Mouse (Mus musculus) erythroblast, embryonic 14.5 days (primary cell): ENCODE results near the gene Neurod1. TPM values are rescaled to one million over a fixed set of nuclear protein-coding genes. Genes with fewer than 3 reads are reported as not detected.

ENCODE experiments used
- H3K27me3 ChIP-seq: 2 replicates; pipeline ENCODE4 v1.6.1; 2012; ENCODE audit warnings: inconsistent platforms; ENCODE audit not compliant: control insufficient read depth
- H3K36me3 ChIP-seq: 2 replicates; pipeline ENCODE4 v1.6.1; 2012; ENCODE audit warnings: mild to moderate bottlenecking, inconsistent platforms; ENCODE audit not compliant: control insufficient read depth
- H3K4me1 ChIP-seq: 2 replicates; pipeline ENCODE4 v1.6.1; 2012; ENCODE audit warnings: inconsistent platforms; ENCODE audit not compliant: control insufficient read depth
- H3K4me3 ChIP-seq: replicated peaks from 2 replicates; pipeline ENCODE3; 2012; ENCODE audit warnings: moderate library complexity, mild to moderate bottlenecking, inconsistent platforms
- H3K9me3 ChIP-seq: 2 replicates; pipeline ENCODE4 v1.6.1; 2012; ENCODE audit warnings: low read length, inconsistent platforms, mixed read lengths; ENCODE audit not compliant: control insufficient read depth
- GATA1 ChIP-seq: IDR thresholded peaks from 2 replicates; pipeline ENCODE4 v1.6.1; 2012; ENCODE audit warnings: low read length, inconsistent platforms, mixed read lengths
- TAL1 ChIP-seq: IDR thresholded peaks from 3 replicates; pipeline ENCODE4 v1.6.1; 2012; ENCODE audit warnings: low read length, inconsistent platforms, mixed read lengths
- polyA plus RNA-seq: library from polyadenylated mRNA; stranded (reverse); fragments of >175 nt; gene quantifications from 2 replicates; pipeline ENCODE4 v1.2.3, GENCODE M21; 2012

Neurod1 gene
- polyA plus RNA-seq, 1 experiment, result not detected

DNA sequence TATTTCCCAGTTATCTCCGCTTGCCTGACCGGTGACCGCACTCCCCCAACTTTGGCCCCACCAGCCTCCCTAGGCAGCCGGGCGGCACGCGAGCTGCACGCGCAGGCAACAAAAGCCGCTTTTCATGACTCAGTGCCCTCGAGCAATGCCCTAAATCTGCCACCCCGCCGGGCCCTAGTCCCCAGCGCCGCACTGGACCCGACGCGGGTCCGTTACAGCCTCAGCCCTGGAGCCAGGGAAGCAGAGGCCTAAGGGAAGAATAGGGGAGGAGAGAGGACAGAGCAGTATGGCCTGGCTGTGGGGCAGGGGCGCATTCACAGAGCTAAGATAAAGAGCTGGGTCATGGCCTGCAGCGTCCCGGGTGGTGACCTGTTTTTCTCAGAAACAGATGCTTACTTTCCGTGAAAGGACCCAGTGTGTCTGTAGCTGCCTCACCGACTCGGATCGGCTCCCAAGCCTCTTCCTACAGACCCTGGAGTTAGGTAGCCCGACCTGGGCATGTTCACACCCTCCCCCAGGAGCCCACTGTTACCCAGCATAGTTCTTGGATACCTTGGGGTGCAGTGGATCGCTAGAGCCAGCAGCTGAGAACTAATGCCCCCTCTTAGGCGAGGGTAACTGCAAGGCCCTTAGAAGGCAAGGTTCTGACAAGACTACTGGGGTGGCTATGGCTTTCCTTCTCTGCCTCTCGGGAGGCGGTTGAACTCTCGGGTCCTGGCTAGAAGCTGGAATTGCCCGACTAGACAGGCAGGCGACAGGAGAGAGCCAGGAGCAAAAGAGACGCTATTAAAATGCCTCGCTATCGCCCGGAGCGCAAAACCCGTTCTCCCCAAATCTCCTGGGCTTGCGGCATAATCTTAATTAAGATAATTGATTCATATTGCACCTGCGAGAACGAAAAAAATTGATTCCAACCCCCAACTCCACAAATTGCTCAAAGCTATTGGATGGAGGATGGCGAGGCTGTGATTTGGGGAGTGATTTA is 2.8 kb upstream of the Neurod1 start:
- no peak overlapping the region for H3K4me3 ChIP-seq
- no peaks in the 10 kb centered on the region for H3K9me3 ChIP-seq
- H3K4me1 ChIP-seq, result no peaks in the 10 kb centered on the region
- TF ChIP-seq GATA1, result no peak
- TF ChIP-seq TAL1, result no peak
- peaks cover 66% of the 10 kb centered on the region for H3K27me3 ChIP-seq
- no peaks in the 10 kb centered on the region for H3K36me3 ChIP-seq

DNA sequence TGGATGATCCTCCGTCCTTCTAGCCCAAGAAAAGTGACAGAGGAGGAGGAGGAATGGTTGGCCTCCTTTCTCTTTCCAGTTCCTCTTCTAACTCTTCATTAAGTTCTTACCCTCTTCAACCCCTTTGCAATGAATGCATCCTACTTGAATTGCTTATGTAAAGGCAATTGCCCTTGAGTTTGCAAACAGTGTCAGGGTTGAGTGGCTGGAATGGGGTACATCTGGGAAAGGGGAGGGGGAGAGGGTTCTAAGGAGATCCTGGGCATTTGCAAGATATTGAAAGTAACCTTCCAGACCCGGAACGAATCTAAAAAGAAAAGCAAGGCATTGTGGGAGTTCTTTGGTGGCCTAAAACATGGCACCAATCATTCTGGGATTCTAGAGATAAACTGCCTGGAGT is 1.4 kb upstream of the Neurod1 start:
- peaks cover 74% of the 10 kb centered on the region for H3K27me3 ChIP-seq
- H3K36me3 ChIP-seq, result no peaks in the 10 kb centered on the region
- no peaks in the 10 kb centered on the region for H3K4me1 ChIP-seq
- H3K4me3 ChIP-seq, result no peak overlapping the region
- H3K9me3 ChIP-seq, result no peaks in the 10 kb centered on the region
- no peak for TF ChIP-seq GATA1
- TF ChIP-seq TAL1, result no peak

DNA sequence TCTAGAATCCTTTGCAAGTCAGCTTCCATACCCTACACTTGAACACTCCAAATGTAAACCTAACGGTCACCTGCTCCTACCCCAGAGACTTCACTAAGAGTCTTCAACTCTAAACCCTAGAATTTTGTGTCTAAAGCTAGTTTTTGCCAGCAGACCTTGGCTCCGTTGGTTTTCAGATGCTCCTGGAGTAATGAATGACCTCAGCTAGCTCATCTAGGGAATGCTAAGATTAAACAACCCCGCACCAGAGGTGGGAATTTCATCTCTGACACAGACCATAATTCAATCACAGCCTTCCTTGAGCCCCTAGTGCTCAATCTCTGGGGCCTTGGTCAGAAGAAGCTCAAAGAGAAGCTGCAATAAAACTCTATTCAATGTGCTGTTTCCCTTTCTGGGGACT is 883 bp upstream of the Neurod1 start:
- no peaks in the 10 kb centered on the region for H3K4me1 ChIP-seq
- TF ChIP-seq TAL1, result no peak
- no peak for TF ChIP-seq GATA1
- H3K9me3 ChIP-seq, result no peaks in the 10 kb centered on the region
- H3K27me3 ChIP-seq, result peaks cover 76% of the 10 kb centered on the region
- no peak overlapping the region for H3K4me3 ChIP-seq
- no peaks in the 10 kb centered on the region for H3K36me3 ChIP-seq

DNA sequence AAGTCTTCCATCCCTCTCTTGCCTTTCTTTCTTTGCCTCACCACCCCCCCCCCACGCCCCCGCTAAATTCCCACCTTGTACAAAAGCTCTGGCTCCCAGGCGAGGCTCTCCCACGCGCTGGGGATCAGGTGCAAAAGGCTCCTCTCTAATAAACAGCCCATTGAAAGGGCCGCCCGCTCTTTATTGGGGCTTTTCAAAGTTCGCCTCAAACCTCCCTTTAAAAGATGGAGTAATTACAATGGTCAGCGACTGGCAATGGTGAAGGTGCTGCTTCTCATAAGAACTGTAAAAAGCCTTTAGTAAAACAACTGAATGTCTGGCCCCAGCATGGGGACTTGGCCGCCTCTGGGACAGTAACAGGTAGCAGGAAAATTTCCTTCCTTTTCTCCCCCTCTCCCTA is 905 bp downstream of the Neurod1 start:
- Histone ChIP-seq H3K4me1 (no peaks in the 10 kb centered on the region), H3K4me3 (no peak overlapping the region), H3K9me3 (no peaks in the 10 kb centered on the region), H3K36me3 (no peaks in the 10 kb centered on the region), H3K27me3 (peaks cover 78% of the 10 kb centered on the region)
- TF ChIP-seq TAL1 (no peak), GATA1 (no peak)

DNA sequence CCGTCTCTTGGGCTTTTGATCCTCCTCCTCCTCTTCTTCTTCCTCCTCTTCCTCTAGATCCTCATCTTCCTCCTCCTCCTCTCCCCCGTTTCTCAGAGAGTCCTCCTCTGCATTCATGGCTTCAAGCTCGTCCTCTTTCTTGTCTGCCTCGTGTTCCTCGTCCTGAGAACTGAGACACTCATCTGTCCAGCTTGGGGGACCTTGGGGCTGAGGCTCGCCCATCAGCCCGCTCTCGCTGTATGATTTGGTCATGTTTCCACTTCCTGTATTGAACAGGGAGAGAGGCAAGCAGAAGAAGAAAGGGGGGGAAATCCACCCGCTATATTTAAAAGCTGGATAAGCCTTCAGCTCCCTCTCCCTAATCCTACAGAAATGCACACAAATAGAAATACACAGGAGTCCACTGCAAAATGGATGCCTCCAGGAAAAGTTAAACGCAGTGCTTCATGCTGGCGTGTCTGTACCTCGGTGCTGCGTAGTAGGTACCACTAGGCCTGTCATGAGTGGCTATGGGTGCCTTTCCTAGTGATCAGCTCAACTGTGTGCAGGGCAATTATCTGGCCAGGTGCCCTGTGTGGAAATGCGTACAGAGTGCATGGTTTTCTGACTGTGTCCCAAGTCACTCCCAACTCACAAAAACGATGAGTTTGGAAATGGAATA is 1.6 kb downstream of the Neurod1 start:
- no peak overlapping the region for H3K4me3 ChIP-seq
- H3K9me3 ChIP-seq, result no peaks in the 10 kb centered on the region
- no peaks in the 10 kb centered on the region for H3K4me1 ChIP-seq
- TF ChIP-seq GATA1, result no peak
- TF ChIP-seq TAL1, result no peak
- H3K27me3 ChIP-seq, result peaks cover 71% of the 10 kb centered on the region
- H3K36me3 ChIP-seq, result no peaks in the 10 kb centered on the region

DNA sequence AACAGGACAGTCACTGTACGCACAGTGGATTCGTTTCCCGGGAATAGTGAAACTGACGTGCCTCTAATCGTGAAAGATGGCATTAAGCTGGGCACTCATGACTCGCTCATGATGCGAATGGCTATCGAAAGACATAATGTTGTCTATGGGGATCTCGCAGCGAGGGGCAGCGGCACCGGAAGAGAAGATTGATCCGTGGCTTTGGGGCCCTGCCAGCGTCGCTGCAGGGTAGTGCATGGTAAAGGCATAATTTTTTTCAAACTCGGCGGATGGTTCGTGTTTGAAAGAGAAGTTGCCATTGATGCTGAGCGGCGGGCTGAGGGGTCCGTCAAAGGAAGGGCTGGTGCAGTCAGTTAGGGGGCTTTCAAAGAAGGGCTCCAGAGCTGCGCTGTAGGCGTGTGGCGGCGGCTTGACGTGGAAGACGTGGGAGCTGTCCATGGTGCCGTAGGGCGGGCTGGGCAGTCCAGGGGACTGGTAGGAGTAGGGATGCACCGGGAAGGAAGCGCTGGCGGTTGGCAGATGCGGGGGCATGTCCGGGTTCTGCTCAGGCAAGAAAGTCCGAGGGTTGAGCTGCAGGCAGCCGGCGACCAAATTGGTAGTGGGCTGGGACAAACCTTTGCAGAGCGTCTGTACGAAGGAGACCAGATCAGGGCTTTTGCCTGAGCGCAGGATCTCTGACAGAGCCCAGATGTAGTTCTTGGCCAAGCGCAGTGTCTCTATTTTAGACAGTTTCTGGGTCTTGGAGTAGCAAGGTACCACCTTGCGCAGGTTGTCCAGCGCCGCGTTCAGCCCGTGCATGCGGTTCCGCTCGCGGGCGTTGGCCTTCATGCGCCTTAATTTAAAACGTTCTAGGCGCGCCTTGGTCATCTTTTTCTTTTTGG is 2.4 kb downstream of the Neurod1 start:
- peak overlapping the region; percentile 9 for H3K4me3 ChIP-seq

DNA sequence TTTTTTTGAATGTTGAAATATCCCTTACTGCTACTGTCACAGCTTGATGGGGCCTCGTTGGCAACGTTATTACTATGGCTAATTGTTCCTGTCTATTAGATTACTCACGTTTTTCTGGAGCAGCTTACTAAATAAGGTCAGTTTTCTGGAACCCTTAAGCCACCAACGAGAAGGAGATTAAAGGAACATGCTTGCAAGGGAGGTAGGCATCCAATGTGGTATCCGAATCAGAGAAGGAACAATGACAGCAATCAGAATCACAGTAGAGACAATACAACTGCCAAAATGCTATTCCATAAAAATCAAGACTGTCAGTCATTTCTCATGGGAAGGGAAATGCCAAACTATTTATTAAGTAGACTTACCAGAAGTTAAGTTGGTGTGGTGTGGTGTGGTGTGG is 5.1 kb downstream of the Neurod1 start:
- H3K4me3 ChIP-seq, result no peak overlapping the region
- no peaks in the 10 kb centered on the region for H3K4me1 ChIP-seq
- H3K27me3 ChIP-seq, result peaks cover 36% of the 10 kb centered on the region
- H3K36me3 ChIP-seq, result no peaks in the 10 kb centered on the region
- no peak for TF ChIP-seq GATA1
- TF ChIP-seq TAL1, result no peak
- no peaks in the 10 kb centered on the region for H3K9me3 ChIP-seq

More for the DNA sequence above, 2.4 kb downstream of the Neurod1 start:
- TF ChIP-seq GATA1 (no peak), TAL1 (no peak)
- H3K4me1 ChIP-seq, result no peaks in the 10 kb centered on the region
- H3K36me3 ChIP-seq, result no peaks in the 10 kb centered on the region
- H3K9me3 ChIP-seq, result no peaks in the 10 kb centered on the region
- H3K27me3 ChIP-seq, result peaks cover 63% of the 10 kb centered on the region

DNA sequence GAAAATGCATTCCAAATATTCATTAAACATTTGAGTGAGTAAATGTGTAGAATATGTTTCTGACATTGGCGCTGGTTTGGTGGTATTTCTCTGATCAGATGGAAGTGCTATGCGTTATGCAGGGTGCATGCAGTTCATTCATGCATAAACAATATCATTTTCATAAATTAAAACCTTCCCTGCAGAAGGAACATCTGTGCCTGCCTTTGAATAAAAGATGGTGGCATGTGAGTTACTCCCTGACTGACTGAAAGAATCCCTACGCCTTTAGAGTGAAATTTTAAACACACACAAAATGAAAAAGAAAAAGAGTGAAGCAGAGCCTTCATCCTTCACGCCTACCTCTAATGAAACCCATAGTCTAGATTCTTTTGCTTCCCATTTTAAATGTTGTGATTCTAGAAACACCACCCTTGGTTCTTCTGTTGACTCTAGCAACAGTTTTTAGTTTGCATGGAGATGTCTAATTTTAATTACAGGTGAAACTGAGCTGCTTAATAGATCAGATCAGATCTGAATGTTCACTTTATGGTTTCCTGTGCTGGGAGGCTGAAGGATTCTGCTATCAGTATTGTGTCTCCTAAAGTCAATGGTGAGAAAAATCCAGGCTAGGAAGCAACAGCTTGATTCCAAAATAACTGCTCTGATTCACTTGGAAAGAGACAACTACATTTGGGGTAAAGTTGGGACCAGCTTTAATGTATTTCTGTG is 5.7 kb downstream of the Neurod1 start:
- TF ChIP-seq GATA1, result no peak
- TF ChIP-seq TAL1, result no peak
- Histone ChIP-seq H3K27me3 (peaks cover 30% of the 10 kb centered on the region), H3K4me3 (no peak overlapping the region), H3K36me3 (no peaks in the 10 kb centered on the region), H3K4me1 (no peaks in the 10 kb centered on the region), H3K9me3 (no peaks in the 10 kb centered on the region)
